Comparison of ENCODE assay signal across 9 mouse cellular contexts in genomic region chr12:113011702-113012360, GRCm38 (mm10). TPM values are rescaled to one million over a fixed set of nuclear protein-coding genes. Genes with fewer than 3 reads are reported as not detected.
DNase-seq lines count a peak whose midpoint lies in the region; ATAC-seq and TF ChIP-seq lines count a peak whose summit lies in the region.
"Had no signal": no experiment of that assay in that cellular context is flagged by ENCODE, and none has a peak within 500 bp of the region (broad histone marks: within the 10 kb centered on the region; RNA-seq: fewer than 3 reads in every experiment).

No protein-coding gene starts in this region.

- TF ChIP-seq CTCF in liver, postnatal 0 days (IDR thresholded peaks at IDR 0.05; ENCODE audit: low read depth) = no peak

- peaks cover 29% of the 10 kb centered on the region for H3K4me1 ChIP-seq in liver, postnatal 0 days (ENCODE audit: insufficient read depth)
- peaks cover 37% of the 10 kb centered on the region for H3K4me1 ChIP-seq in liver, embryonic 12.5 days
- peaks cover 18% of the 10 kb centered on the region for H3K4me1 ChIP-seq in forebrain, embryonic 14.5 days (ENCODE audit: control insufficient read depth, insufficient read depth, low read length)

- no peaks in the 10 kb centered on the region for H3K27me3 ChIP-seq in liver, postnatal 0 days (ENCODE audit: insufficient read depth, low read length)
- H3K27me3 ChIP-seq in liver, embryonic 12.5 days (replicated peaks) = 0 out of 2 replicates have a peak, but pooled peaks cover 10% of the 10 kb centered on the region
- H3K27me3 ChIP-seq in myocyte (ENCODE audit: control insufficient read depth, insufficient read depth, insufficient read length) = no peaks in the 10 kb centered on the region
- no peaks in the 10 kb centered on the region for H3K27me3 ChIP-seq in forebrain, embryonic 14.5 days (replicated peaks; ENCODE audit: control insufficient read depth, insufficient read depth, low read length)

- no peak for TF ChIP-seq EP300 in liver, postnatal 0 days (IDR thresholded peaks at IDR 0.05; ENCODE audit: low read depth)

- peaks cover 24% of the 10 kb centered on the region for H3K79me2 ChIP-seq in myocyte (ENCODE audit: control insufficient read depth, insufficient read depth)

- no peak for TF ChIP-seq POLR2A in myocyte (IDR thresholded peaks at IDR 0.05; ENCODE audit: insufficient read length, low read depth)

- H3K4me2 ChIP-seq in liver, postnatal 0 days (ENCODE audit: low read depth, low read length) = no peak overlapping the region
- no peak overlapping the region for H3K4me2 ChIP-seq in liver, embryonic 12.5 days
- H3K4me2 ChIP-seq in myocyte (ENCODE audit: low read depth) = peak overlapping the region; percentile 87
- H3K4me2 ChIP-seq in forebrain, embryonic 14.5 days (ENCODE audit: low read length) = no peak overlapping the region

- WGBS in liver, postnatal 0 days (ENCODE audit: insufficient replicate concordance) = 66% methylated on average over 6 of the region's 6 CpGs
- WGBS in liver, embryonic 12.5 days (ENCODE audit: insufficient replicate concordance) = 68% methylated on average over 6 of the region's 6 CpGs
- 88% methylated on average over 6 of the region's 6 CpGs for WGBS in forebrain, embryonic 14.5 days

- no peak for ATAC-seq in liver, postnatal 0 days
- ATAC-seq in liver, embryonic 12.5 days = no peak
- no peak for ATAC-seq in forebrain, embryonic 14.5 days

- H3K9me3 ChIP-seq in liver, postnatal 0 days (ENCODE audit: low read length) = no peaks in the 10 kb centered on the region
- H3K9me3 ChIP-seq in liver, embryonic 12.5 days (replicated peaks) = no peaks in the 10 kb centered on the region
- H3K9me3 ChIP-seq in forebrain, embryonic 14.5 days (replicated peaks; ENCODE audit: control insufficient read depth, low read length) = no peaks in the 10 kb centered on the region

- H3K9ac ChIP-seq in liver, postnatal 0 days (replicated peaks) = no peak overlapping the region
- no peak overlapping the region for H3K9ac ChIP-seq in liver, embryonic 12.5 days
- no peak overlapping the region for H3K9ac ChIP-seq in forebrain, embryonic 14.5 days (ENCODE audit: low read length)

- no peak overlapping the region for H3K4me3 ChIP-seq in liver, postnatal 0 days (ENCODE audit: low read depth, low read length)
- no peak overlapping the region for H3K4me3 ChIP-seq in liver, embryonic 12.5 days
- H3K4me3 ChIP-seq in myocyte = no peak overlapping the region
- H3K4me3 ChIP-seq in forebrain, embryonic 14.5 days (ENCODE audit: low read depth, low read length) = no peak overlapping the region

- no peaks in the 10 kb centered on the region for H3K36me3 ChIP-seq in liver, postnatal 0 days (replicated peaks; ENCODE audit: insufficient read depth, low read length)
- no peaks in the 10 kb centered on the region for H3K36me3 ChIP-seq in liver, embryonic 12.5 days
- no peaks in the 10 kb centered on the region for H3K36me3 ChIP-seq in myocyte (ENCODE audit: control insufficient read depth, insufficient read depth)
- no peaks in the 10 kb centered on the region for H3K36me3 ChIP-seq in forebrain, embryonic 14.5 days (ENCODE audit: control insufficient read depth, insufficient read depth, low read length)

- peak overlapping the region; percentile 55 for H3K27ac ChIP-seq in liver, postnatal 0 days (ENCODE audit: low read depth)
- no peak overlapping the region for H3K27ac ChIP-seq in liver, embryonic 12.5 days
- no peak overlapping the region for H3K27ac ChIP-seq in forebrain, embryonic 14.5 days (ENCODE audit: low read depth, low read length)
- H3K27ac ChIP-seq: kidney, postnatal 0 days had no signal

- no peak overlapping the region for H3ac ChIP-seq in myocyte (ENCODE audit: control insufficient read depth, insufficient read length)

- peak; percentile 81 to 87 for DNase-seq in cerebellum, postnatal 10 days
- DNase-seq in cerebellum, adult 11-12 months = no peak
- no peak for DNase-seq in liver, postnatal 0 days
- peak; percentile 42 to 43 for DNase-seq in kidney, adult 8-10 months
- DNase-seq in forebrain, embryonic 14.5 days (ENCODE audit: low spot score) = no peak
- DNase-seq in B cell, adult 2 months = no peak

TF ChIP-seq in myocyte, 11 proteins besides CTCF, POLR2A, EP300 and RAD21:
- TF ChIP-seq MYOD1 (IDR thresholded peaks at IDR 0.05; ENCODE audit: control insufficient read depth in 1 of 3, insufficient read length in 2 of 3, low read depth in 2 of 3) (peak in 2 of 3 experiments; percentile 32 to 47), MYOG (IDR thresholded peaks at IDR 0.05; ENCODE audit: control insufficient read depth in 1 of 3, insufficient read depth in 1 of 3, insufficient read length in 2 of 3, low read depth in 2 of 3) (no peak), TCF3 (IDR thresholded peaks at IDR 0.05; ENCODE audit: insufficient read length, low read depth) (no peak)

RNA-seq across cellular contexts. Expression of gene Pacs2, which starts 2.5 kb away (rescaled TPM):
- 3.9 and 4.0 TPM in 2 replicates for polyA plus RNA-seq in liver, postnatal 0 days (2015; fragmentation: Nextera tagmentation; extraction: Ambion mirVana)
- 8.3 and 9.6 TPM in 2 replicates for polyA plus RNA-seq in liver, embryonic 12.5 days (2016; fragmentation: Nextera tagmentation; extraction: Ambion mirVana)
- polyA plus RNA-seq in myocyte (2012; fragmentation: generic; extraction: Trizol) = 89.3 TPM
- polyA plus RNA-seq in forebrain, embryonic 14.5 days (2014; fragmentation: Nextera tagmentation; extraction: Ambion mirVana) = 16.1 and 21.6 TPM in 2 replicates

RNA-seq across cellular contexts. Expression of gene Brf1, which starts 11.3 kb away (rescaled TPM):
- polyA plus RNA-seq in liver, postnatal 0 days (2015; fragmentation: Nextera tagmentation; extraction: Ambion mirVana) = 17.0 and 18.4 TPM in 2 replicates
- polyA plus RNA-seq in liver, embryonic 12.5 days (2016; fragmentation: Nextera tagmentation; extraction: Ambion mirVana) = 46.2 and 47.1 TPM in 2 replicates
- polyA plus RNA-seq in myocyte (2012; fragmentation: generic; extraction: Trizol) = 27.9 TPM
- 43.0 and 51.0 TPM in 2 replicates for polyA plus RNA-seq in forebrain, embryonic 14.5 days (2014; fragmentation: Nextera tagmentation; extraction: Ambion mirVana)

RNA-seq across cellular contexts. Expression of gene Btbd6, which starts 35.5 kb away (rescaled TPM):
- polyA plus RNA-seq in liver, postnatal 0 days (2015; fragmentation: Nextera tagmentation; extraction: Ambion mirVana) = 4.1 and 4.7 TPM in 2 replicates
- polyA plus RNA-seq in liver, embryonic 12.5 days (2016; fragmentation: Nextera tagmentation; extraction: Ambion mirVana) = 9.2 and 10.1 TPM in 2 replicates
- polyA plus RNA-seq in myocyte (2012; fragmentation: generic; extraction: Trizol) = 16.3 TPM
- 35.0 and 37.5 TPM in 2 replicates for polyA plus RNA-seq in forebrain, embryonic 14.5 days (2014; fragmentation: Nextera tagmentation; extraction: Ambion mirVana)

Comparison
In these comparisons a context has a peak if more than half of its experiments do, and no peak if none do; other contexts are left out.
1. DNase-seq: peak in cerebellum, postnatal 10 days (2 of 2) and kidney, adult 8-10 months (2 of 2); none in cerebellum, adult 11-12 months (single experiment), liver, postnatal 0 days (single experiment), forebrain, embryonic 14.5 days (single experiment) and B cell, adult 2 months (0 of 2).